Mouse (Mus musculus) WW6 (cell line): Measurements from ENCODE around the gene Serpina7.

Experiments used
- DNase-seq: peaks from one replicate; pipeline ENCODE4 v3.0.0-alpha.2; 2013; ENCODE audit warnings: low read depth, low spot score

The Serpina7 gene

GRCm38 (mm10) chrX:139085077-139085476, at the start of gene Serpina7:
TSS of gene Serpina7 (minus strand) at chrX:139085236.
- no peak for DNase-seq

- DNase-seq = no peak
These were observed 49.0 kb upstream of the Serpina7 start for GRCm38 (mm10) chrX:139134031-139134430.

- no peak for DNase-seq
These were observed 12.2 kb upstream of the Serpina7 start for GRCm38 (mm10) chrX:139097197-139097596.

DNA sequence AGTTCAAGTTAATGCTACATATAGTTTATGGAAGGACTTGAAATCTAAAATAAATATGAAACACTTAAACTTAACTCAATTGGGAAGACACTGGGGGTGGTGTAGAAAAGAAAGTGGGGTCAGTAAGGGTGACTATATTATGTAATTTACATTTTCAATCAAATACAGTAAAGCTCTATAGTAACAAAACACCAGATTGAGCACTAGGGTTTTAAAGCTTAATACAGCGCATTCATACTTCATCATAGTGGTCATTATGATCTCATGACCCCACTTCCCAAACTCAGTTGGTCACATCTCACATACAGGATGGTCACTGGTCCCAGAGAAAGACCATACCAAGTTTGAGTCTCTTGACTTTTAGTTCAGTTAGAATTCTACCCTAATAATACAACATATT, 907 bp upstream of the Serpina7 start, which contains the start of gene 4930513O06Rik:
4930513O06Rik (plus strand) TSS at position 301 of the 400 bp plus-strand sequence.
- no peak for DNase-seq

- no peak for DNase-seq
These were observed 6.5 kb downstream of the Serpina7 start for GRCm38 (mm10) chrX:139078493-139078892.

DNA sequence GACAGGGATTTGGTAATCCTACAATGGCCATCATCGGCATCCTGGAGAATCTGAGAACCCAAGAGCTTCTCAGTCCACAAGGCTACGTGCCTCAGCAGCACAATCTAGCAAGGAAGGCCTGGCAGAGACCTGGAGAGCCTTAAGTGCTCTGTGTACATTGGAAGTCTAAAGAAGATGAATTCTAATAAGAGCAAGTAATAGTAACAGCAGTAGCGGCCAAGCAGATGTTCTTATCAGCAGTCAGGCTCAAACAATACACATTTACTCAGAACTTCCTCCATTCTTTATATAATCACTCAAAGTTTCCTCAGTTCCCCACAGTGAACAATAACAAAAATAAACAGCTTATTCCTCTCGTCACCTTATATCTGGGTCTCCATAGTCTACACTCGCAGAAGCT, 21.0 kb downstream of the Serpina7 start:
- DNase-seq = no peak

DNA sequence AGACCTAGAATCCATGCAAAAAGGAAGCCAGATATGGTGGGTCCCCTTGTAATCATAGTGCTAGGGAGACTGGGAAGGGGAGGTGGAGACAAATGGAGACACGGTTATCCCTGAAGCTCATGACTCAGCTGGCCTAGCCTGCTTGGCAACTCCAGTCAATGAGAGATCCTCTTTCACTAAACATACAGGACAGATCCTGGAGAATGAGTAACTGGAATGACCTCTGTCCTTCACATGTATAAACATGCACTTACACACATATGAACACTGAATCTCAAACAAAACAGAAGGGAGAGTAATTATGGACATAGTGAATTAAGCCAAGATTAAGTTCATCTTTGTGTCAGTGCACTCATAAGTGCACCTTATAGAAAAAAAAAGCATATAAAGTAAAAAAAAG, 31.9 kb downstream of the Serpina7 start:
- DNase-seq = no peak

GRCm38 (mm10) chrX:139051976-139052375, 33.1 kb downstream of the Serpina7 start:
- DNase-seq = no peak

GRCm38 (mm10) chrX:139041148-139041547, 43.9 kb downstream of the Serpina7 start:
- DNase-seq = no peak

- DNase-seq = no peak
These were observed 45.7 kb downstream of the Serpina7 start for GRCm38 (mm10) chrX:139039314-139039713.

GRCm38 (mm10) chrX:139037666-139038065, 47.4 kb downstream of the Serpina7 start:
- no peak for DNase-seq
